23 mouse cellular contexts compared by ENCODE assay signal in the genomic region with DNA sequence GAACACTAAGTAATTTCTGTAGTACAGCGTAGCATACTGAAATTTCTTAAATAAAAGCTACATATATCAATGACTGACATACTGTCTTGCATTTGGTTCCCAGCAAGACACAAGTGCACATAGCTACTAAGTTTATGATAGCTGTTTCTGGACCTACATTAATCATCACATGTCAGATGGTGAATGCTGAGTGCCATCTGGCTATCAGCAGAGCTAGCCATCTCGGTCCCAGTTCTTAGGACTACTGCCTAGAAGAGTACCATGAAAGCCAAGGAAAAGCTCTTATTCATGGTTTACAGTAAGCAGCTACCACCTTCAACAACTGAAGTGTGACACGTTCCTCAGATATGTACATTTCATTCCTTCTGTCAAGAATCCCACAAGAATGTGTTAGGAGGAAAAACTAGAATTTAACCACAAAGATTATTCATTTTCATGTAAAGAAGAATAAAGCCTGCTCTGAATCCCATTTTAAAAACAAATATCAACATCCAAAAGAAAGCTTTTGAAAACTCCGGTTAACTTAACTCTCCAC. TPM values are rescaled to one million over a fixed set of nuclear protein-coding genes. Genes with fewer than 3 reads are reported as not detected.
A peak's percentile ranks its signal among the peaks of the same experiment; 100 is the strongest.
DNase-seq lines count a peak whose midpoint lies in the region; ATAC-seq and TF ChIP-seq lines count a peak whose summit lies in the region.
"Had no signal": no experiment of that assay in that cellular context is flagged by ENCODE, and none has a peak within 500 bp of the region (broad histone marks: within the 10 kb centered on the region; RNA-seq: fewer than 3 reads in every experiment).

No protein-coding gene starts in this region.

- H3K4me1 ChIP-seq in forebrain, embryonic 10.5 days = peaks cover 31% of the 10 kb centered on the region
- H3K4me1 ChIP-seq in forebrain, embryonic 11.5 days (replicated peaks; ENCODE audit: control insufficient read depth, insufficient read depth, low read length) = peaks cover 1% of the 10 kb centered on the region; the same call in 1 of the 2 replicates
- peaks cover 21% of the 10 kb centered on the region for H3K4me1 ChIP-seq in bone marrow macrophage, adult 2 months (ENCODE audit: control insufficient read depth, insufficient read depth, low read length)
- peaks cover 29% of the 10 kb centered on the region for H3K4me1 ChIP-seq in embryonic facial prominence, embryonic 10.5 days

- peak; percentile 11 for DNase-seq in forebrain, embryonic 10.5 days (ENCODE audit: extremely low spot score, low spot score)
- DNase-seq in forebrain, embryonic 11.5 days (ENCODE audit: low spot score) = no peak
- DNase-seq in cerebellum, adult 9-10 months = peak; percentile 71
- no peak for DNase-seq in embryonic facial prominence, embryonic 10.5 days (ENCODE audit: low spot score)
- DNase-seq in heart, postnatal 36 days = no peak
- DNase-seq in left cerebral cortex, postnatal 36 days (ENCODE audit: low spot score in 2 of 2) = no peak
- DNase-seq: adrenal gland, postnatal 14 days; forebrain, postnatal 0 days; heart, postnatal 10 days; spleen, adult 18-20 months; thymus, adult 2 months had no signal

- no peak overlapping the region for H3K27ac ChIP-seq in forebrain, embryonic 10.5 days
- no peak overlapping the region for H3K27ac ChIP-seq in forebrain, embryonic 11.5 days (ENCODE audit: low read depth, low read length)
- H3K27ac ChIP-seq in bone marrow macrophage, adult 2 months (ENCODE audit: insufficient read depth, low read depth, low read length) = peak overlapping the region; percentile 67
- no peak overlapping the region for H3K27ac ChIP-seq in embryonic facial prominence, embryonic 10.5 days (replicated peaks)
- H3K27ac ChIP-seq: hindbrain, embryonic 14.5 days; kidney, postnatal 0 days; left cerebral cortex, adult 2 months; limb, embryonic 12.5 days; liver, embryonic 14.5 days; midbrain, embryonic 15.5 days; neural tube, embryonic 12.5 days had no signal

- H3K4me3 ChIP-seq in forebrain, embryonic 10.5 days = no peak overlapping the region
- no peak overlapping the region for H3K4me3 ChIP-seq in forebrain, embryonic 11.5 days (ENCODE audit: low read depth, low read length)
- no peak overlapping the region for H3K4me3 ChIP-seq in bone marrow macrophage, adult 2 months (ENCODE audit: insufficient read depth, low read length)
- no peak overlapping the region for H3K4me3 ChIP-seq in embryonic facial prominence, embryonic 10.5 days
- H3K4me3 ChIP-seq: left cerebral cortex, adult 2 months; limb, embryonic 12.5 days; midbrain, embryonic 15.5 days; neural tube, embryonic 12.5 days had no signal

- no peak overlapping the region for H3K4me2 ChIP-seq in forebrain, embryonic 11.5 days (ENCODE audit: low read depth, low read length, severe bottlenecking)
- H3K4me2 ChIP-seq: hindbrain, embryonic 14.5 days; limb, embryonic 12.5 days; midbrain, embryonic 15.5 days; neural tube, embryonic 12.5 days had no signal

- ATAC-seq in forebrain, embryonic 11.5 days (replicated peaks; ENCODE audit: low FRiP score) = no peak
- 0 out of 2 replicates have a peak, but pooled peaks have one; percentile 29 for ATAC-seq in megakaryocyte-erythroid progenitor cell, adult 5-6 weeks (replicated peaks; ENCODE audit: low FRiP score, low TSS enrichment, poor library complexity, severe bottlenecking)
- ATAC-seq: forebrain, postnatal 0 days; intestine, embryonic 16.5 days; lung, postnatal 0 days; midbrain, embryonic 15.5 days had no signal

- H3K9me3 ChIP-seq in forebrain, embryonic 10.5 days = no peaks in the 10 kb centered on the region
- no peaks in the 10 kb centered on the region for H3K9me3 ChIP-seq in forebrain, embryonic 11.5 days (ENCODE audit: control insufficient read depth, low read length)
- H3K9me3 ChIP-seq in embryonic facial prominence, embryonic 10.5 days = no peaks in the 10 kb centered on the region
- H3K9me3 ChIP-seq: limb, embryonic 12.5 days; midbrain, embryonic 15.5 days; neural tube, embryonic 12.5 days had no signal

- no peak for TF ChIP-seq POLR2A in bone marrow macrophage, adult 2 months (IDR thresholded peaks at IDR 0.05; ENCODE audit: borderline replicate concordance, low read depth, low read length)

- no peaks in the 10 kb centered on the region for H3K27me3 ChIP-seq in forebrain, embryonic 10.5 days (ENCODE audit: poor library complexity, severe bottlenecking)
- no peaks in the 10 kb centered on the region for H3K27me3 ChIP-seq in forebrain, embryonic 11.5 days (ENCODE audit: control insufficient read depth, insufficient read depth, low read length)
- no peaks in the 10 kb centered on the region for H3K27me3 ChIP-seq in embryonic facial prominence, embryonic 10.5 days (replicated peaks; ENCODE audit: low read depth, poor library complexity, severe bottlenecking)
- H3K27me3 ChIP-seq: CH12.LX; limb, embryonic 12.5 days; midbrain, embryonic 15.5 days; neural tube, embryonic 12.5 days had no signal

- H3K36me3 ChIP-seq in forebrain, embryonic 10.5 days (replicated peaks) = peaks cover 100% of the 10 kb centered on the region
- H3K36me3 ChIP-seq in forebrain, embryonic 11.5 days (ENCODE audit: control insufficient read depth, insufficient read depth, low read length) = peaks cover 15% of the 10 kb centered on the region; the same call in 1 of the 2 replicates
- peaks cover 100% of the 10 kb centered on the region for H3K36me3 ChIP-seq in embryonic facial prominence, embryonic 10.5 days (replicated peaks)

- no peak overlapping the region for H3K9ac ChIP-seq in forebrain, embryonic 11.5 days (ENCODE audit: low read length)
- H3K9ac ChIP-seq: forebrain, postnatal 0 days; hindbrain, embryonic 14.5 days; limb, embryonic 12.5 days; liver, embryonic 14.5 days; midbrain, embryonic 15.5 days; neural tube, embryonic 12.5 days had no signal

- intact Hi-C loops in heart, postnatal 36 days (cut with DNase I) = no loop called here
- intact Hi-C loops in left cerebral cortex, postnatal 36 days (cut with DNase I) = loop anchor here (5.0 kb wide), 1 partner anchor 36 kb away; no protein-coding TSS in a partner anchor

- WGBS in forebrain, embryonic 10.5 days = 94% methylated on average over 4 of the region's 4 CpGs
- 95% methylated on average over 4 of the region's 4 CpGs for WGBS in forebrain, embryonic 11.5 days
- 92% methylated on average over 4 of the region's 4 CpGs for WGBS in embryonic facial prominence, embryonic 10.5 days

- TF ChIP-seq CTCF in bone marrow macrophage, adult 2 months (IDR thresholded peaks at IDR 0.05; ENCODE audit: low read depth, low read length) = no peak

RNA-seq across cellular contexts. Expression of a gene that starts 7.2 kb away (rescaled TPM):
- 99.3 and 107 TPM in 2 replicates for polyA plus RNA-seq in forebrain, embryonic 10.5 days (2016; fragmentation: Nextera tagmentation; extraction: Ambion mirVana)
- 124 and 130 TPM in 2 replicates for polyA plus RNA-seq in forebrain, embryonic 11.5 days (2014; fragmentation: Nextera tagmentation; extraction: Ambion mirVana)
- 226 and 264 TPM in 2 replicates for polyA plus RNA-seq in bone marrow macrophage, adult 2 months (2012; ENCODE audit: insufficient read depth, insufficient read length, missing spikeins)
- 135 and 170 TPM in 2 replicates for total RNA-seq in megakaryocyte-erythroid progenitor cell, adult 5-6 weeks (2014; fragmentation: Nextera tagmentation)
- total RNA-seq in megakaryocyte-erythroid progenitor cell, adult 5-6 weeks (2017) = 347 and 372 TPM in 2 replicates
- 102 and 104 TPM in 2 replicates for polyA plus RNA-seq in embryonic facial prominence, embryonic 10.5 days (2016; fragmentation: Nextera tagmentation; extraction: Ambion mirVana)
- total RNA-seq in heart, postnatal 36 days (2021) = 10 to 100 TPM; 19.2 to 21.6 TPM
- 10 to 100 TPM; 40.0 to 57.9 TPM for total RNA-seq in left cerebral cortex, postnatal 36 days (2021)

Comparison
In these comparisons a context has a peak if more than half of its experiments do, and no peak if none do; other contexts are left out.
1. DNase-seq: peak in forebrain, embryonic 10.5 days (single experiment) and cerebellum, adult 9-10 months (single experiment); none in forebrain, embryonic 11.5 days (single experiment), embryonic facial prominence, embryonic 10.5 days (single experiment), heart, postnatal 36 days (0 of 2) and left cerebral cortex, postnatal 36 days (0 of 2).